Mouse (Mus musculus) adrenal gland, adult 2 months (tissue): ENCODE results near the gene Tnip2. TPM values are rescaled to one million over a fixed set of nuclear protein-coding genes. Genes with fewer than 3 reads are reported as not detected.
A peak's percentile ranks its signal among the peaks of the same experiment; 100 is the strongest.

Experiments
- DNase-seq: peaks from one replicate; pipeline ENCODE4 v3.0.0; 2021
- long read RNA-seq: library from polyadenylated mRNA; stranded (forward); transcript quantifications from one replicate; pipeline ENCODE4 v2.0.0, GENCODE M21; 2021
- polyA plus RNA-seq: library from polyadenylated mRNA; depleted of rRNA; stranded (reverse); fragments of >200 nt; gene quantifications from 2 replicates; pipeline ENCODE4 v1.2.3, GENCODE M21; 2012; rRNA removed
- total RNA-seq, 2 experiments: library from RNA; stranded (reverse); gene quantifications; 2 replicates each; pipeline ENCODE4 v1.2.3; 2021

The Tnip2 gene
- total RNA-seq, result 10 to 100 TPM; 12.8 to 14.8 TPM
- polyA plus RNA-seq, result 55.1 and 55.3 TPM in 2 replicates
- long read RNA-seq, transcript Tnip2-202 (6 exons, 1,987 nt), result major isoform, 9 of 12 reads
- long read RNA-seq, partial matches to known transcripts, result 0 of 12 reads
- long read RNA-seq, other reads (novel, unspliced or antisense), result 2 of 12 reads

DNA sequence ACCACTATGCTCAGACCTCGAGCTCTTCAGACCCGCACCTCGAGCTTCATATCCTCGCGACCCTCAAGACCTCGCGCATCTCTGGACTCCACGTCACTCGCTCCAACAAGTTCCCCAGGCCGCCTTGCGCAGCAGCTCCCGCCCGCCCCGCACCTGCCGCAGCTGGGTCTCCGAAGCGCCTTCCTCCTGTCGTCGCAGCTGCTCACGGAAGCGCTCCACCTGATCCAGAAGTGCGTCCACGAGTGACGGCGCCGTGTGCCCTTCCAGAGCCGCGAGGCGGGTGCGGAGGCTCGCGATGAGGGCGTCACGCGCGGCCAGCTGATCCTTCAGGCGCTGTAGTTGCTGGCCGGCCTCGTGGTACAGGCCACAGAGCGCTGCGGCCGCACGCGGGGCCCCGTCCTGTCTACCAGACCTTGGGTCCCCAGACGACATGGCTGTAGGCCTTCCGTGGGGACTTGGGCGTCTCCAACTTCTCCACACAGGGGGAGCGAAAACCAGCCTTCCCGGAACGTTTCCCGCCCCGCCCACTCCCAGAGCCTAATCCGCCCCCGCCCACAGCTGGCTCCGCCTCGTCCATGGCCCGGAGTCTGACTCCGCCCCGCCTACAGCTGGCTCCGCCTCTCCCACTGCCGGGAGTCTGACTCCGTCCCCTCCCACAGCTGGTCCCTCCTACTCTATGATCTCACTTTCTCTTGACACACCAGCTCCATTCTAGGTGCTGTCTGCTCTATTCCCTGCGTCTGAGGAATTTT, at the start of gene Tnip2:
Gene Tnip2 (minus strand): TSS at position 526 of the 752 bp plus-strand sequence.
- DNase-seq, result peak; percentile 99

DNA sequence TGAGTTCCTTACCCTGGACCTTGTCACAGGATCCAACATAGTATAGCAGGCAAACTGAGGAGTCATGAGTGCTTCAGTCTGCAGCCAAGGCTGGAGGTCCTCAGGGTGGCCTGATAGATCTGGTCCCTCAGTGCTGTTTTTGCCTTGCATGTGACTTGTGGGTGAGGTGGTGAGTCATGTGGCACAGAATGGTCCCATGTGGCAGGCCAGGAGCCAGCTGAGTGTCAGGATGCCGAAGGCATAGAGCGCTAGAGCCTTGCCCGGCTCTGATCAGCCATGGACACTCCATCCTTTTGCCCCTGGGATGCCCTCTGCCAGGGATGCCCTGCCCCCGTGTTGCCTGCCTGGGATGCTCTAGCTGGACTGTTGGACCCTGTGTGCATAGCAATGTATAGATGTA, 38.0 kb upstream of the Tnip2 start:
- no peak for DNase-seq

DNA sequence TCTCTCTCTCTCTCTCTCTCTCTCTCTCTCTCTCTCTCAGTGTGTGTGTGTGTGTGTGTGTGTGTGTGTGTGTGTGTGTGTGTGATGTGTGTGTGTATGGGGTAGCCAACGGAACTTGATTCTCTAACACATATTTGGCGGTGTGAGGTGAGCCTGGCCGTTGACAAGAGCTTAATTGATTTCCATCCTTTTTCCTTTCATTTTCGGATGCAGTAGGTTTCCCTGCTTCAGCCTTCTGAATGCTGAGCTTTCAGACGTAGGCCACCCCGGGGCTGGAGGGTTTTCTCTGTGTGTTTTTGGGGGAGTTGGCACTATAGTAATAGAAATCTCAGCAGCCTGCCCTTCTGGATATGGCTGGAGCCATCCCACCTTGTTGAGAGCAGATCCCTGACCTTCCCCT, 36.5 kb upstream of the Tnip2 start:
- DNase-seq, result no peak

DNA sequence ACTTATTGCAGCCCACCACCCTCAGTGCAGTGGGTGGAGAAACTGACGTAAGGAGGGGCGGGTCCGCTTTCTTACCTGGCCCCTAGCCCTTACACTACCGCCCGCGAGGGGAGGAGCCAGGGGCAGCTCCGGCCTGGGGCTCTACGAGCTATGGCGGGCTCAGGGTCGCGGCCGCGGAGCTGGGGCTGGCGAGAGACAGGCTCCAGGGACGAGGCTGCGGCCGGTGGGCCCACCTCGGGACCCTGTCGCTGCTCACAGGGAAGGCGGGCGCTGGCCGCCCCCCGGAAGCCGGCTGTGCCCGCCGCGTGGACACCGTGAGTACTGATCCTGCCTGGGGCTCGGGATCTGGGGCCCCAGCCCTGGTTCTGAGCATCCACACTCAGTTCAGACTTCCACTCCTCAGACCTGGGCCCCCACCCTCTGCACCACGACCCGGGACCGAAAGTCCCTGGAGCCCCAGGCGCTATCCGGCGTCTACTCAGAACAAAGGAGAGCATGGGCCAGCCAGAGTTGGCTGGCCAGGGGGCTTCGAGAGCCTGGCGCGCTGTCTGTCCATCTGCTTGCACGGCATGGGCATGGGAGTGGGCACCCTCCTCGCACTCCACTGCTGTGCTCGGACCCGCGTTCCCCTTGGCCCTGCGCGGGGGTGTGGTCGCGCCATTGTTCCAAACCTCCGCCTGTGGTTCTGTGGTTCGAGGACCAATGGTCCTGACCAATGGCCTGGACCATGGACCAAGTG, 35.9 kb upstream of the Tnip2 start:
- peak; percentile 58 for DNase-seq

DNA sequence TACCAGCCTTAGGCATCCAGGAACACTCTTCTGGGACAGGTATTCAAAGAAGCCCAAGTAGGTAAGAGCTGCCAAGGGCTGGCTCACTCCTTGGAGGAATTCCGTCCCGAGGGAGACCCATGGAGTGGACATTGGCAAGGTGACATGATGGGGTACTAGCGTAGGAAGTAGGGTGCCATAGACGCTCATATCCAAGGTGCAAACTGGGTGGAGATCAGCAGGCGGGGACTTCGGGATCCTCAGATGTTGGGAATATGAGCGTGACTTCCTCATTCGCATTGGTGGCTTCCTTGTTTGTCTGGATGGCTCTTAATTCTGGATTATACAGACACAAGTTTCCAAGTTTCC, 35.3 kb upstream of the Tnip2 start:
- no peak for DNase-seq

DNA sequence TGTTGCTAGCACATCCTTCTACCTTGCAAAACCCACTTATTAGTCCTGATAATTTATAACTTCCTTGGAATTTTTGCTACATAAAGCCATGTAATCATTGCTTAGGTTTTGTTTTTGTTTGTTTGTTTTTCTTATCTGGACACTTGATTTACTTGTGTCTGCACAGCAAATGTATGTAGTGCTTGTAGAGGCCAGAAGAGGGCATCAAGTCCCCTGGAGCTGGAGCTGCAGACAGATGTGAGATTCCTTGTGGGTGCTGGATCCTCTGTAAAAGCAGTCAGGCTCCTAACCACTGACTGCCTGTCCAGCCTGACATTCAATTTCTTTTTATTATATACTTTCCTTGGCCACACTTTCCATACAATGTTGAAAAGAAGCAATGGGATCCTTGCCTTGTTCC, 33.6 kb upstream of the Tnip2 start:
- no peak for DNase-seq

DNA sequence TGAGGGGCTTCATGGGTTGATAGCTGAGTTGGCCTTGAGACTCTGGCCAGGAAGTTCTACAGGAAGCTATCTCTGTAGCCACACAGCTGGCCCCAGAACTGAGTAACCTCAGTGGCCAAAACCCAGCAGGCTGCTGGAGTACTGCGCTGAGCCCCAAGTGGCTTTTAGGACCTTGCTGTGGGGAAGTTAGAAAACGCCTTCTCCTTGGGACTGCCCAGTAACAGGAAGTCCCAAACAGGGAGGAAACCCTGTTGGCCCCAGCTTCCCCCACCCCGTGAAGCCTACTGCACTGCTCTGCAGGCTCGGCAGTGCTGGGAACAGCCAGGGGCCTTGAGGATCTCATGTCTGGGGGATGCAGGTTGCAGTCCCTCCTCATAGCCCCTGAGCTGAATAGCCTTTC, 29.3 kb upstream of the Tnip2 start:
- no peak for DNase-seq

DNA sequence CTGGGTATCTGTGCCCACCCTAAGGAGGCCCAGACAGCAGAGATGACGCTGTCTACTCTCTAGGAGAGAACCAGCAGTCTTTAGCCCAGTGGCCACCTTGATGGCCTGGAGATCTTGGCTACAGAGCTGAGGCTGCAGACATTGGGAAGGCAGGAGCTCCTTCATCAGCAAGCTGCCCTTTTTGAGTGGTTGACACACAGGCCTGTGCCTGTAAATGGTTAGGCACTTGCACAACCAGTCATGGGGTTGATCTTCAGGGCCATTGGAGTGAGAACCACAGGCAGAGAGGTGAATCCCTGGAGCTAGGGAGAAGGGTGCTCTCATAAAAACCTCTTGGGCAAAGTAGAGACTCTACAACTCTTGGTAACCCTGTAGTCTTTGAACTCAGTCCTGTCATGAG, 28.4 kb upstream of the Tnip2 start:
- peak; percentile 54 for DNase-seq

DNA sequence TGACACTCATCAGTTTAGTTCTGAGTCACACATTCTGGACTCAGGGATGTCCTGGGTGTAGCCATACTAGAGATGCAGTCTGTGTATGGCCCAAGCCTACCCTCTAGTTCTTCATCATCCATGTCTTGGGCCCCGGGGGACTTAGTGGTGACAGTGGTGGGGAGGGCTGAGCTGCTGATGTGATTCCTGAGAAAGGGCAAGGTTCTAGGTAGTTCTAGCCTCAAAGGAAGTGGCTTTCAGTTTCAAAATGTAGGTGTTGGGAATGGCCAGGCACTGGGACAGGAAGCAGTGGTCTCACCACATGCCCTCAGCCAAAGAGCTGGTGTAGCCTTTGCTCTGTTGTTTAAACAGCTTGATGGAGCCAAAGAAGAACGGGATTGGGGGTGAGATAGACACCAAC, 25.3 kb upstream of the Tnip2 start:
- no peak for DNase-seq

DNA sequence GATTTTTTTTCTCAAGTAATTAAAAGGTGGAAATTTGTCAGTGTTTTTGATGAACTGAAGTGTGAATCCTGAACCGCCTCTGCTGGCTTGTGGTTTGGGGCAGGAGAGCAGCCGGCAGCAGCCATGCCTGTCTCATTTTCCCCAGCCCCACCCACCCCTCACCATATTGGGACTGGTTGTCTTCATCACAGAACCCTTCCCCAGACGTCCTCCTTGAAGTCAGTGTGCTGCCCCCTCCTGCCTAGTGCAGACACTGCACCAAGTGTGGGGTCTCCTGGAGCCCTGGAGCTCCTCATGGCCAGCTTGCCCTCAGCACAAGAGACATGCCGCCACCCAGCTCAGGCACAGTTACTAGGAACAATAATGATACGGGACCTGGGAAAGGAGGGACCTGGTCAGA, 24.7 kb upstream of the Tnip2 start:
- no peak for DNase-seq

DNA sequence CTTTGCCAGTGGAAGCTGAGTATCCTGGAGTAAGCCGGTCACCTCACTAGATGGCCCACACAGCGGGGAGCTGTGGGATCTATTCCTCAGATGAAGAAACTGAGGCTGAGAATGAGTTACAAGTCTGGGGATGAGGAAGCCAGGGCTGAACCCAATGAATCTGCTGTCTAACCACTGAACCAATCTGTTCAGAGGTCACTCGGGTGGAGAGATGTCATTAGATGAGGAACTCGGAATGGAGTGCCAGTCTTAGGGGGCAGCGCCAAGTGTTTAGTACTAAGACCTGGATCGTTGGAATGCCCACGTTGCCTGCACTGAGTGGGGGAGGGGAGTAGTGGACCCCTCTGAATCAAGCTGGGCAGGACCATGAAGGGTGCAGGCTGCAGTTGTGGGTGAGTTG, 24.3 kb upstream of the Tnip2 start:
- DNase-seq, result no peak

DNA sequence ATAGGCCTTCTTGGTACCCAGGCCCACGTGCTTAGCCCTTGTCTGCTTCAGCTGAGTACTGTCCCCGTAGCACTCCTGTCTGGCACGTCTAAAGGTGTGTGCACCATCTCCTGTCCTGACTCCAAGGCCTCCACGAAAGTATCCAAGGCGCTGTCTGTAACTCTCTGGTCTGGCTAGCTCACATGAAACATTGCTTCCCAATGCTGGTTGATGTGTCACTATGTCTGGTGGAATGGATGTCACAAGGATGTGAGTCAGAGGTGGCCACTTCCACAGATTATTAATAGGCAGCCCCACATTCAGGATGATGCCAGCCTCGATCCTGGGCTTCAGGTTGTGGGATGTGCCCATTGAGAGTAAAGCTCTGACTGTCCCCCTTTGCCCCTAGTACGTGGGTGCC, 22.0 kb upstream of the Tnip2 start:
- DNase-seq, result peak; percentile 77

DNA sequence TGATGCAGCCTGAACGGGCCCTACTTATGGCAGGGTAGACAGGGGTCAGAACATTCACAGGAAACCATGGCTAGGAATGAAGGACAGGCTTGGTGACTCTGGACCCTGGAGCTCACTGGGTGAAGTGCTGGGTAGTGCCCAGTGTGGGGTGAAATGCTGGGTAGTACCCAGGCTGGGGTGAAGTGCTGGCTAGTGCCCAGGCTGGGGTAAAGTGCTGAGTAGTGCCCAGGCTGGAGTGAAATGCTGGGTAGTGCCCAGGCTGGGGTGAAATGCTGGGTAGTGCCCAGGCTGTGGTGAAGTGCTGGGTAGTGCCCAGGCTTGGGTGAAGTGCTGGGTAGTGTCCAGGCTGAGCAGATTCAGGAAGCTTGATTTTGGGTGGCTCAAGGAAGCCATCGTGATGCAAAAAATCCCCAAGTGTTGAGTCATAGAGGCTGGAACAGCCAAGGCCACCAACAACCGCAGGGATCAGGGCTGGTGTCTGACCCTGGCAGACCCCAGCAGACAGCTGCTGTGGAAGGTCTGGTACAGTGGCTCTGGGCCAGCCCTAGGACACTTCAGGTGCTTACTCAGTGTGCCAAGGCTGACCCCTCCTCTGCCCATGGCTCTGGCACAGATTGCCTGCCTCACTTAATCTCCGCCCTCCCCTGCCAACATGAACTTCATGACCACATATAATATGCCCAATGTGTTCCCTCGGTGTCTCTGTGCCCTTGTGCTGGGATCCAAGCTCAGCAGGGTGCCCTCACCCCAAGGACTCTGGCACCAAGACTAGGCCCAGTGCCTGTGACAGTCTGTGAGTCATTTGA, 21.2 kb upstream of the Tnip2 start:
- peak; percentile 93 for DNase-seq

DNA sequence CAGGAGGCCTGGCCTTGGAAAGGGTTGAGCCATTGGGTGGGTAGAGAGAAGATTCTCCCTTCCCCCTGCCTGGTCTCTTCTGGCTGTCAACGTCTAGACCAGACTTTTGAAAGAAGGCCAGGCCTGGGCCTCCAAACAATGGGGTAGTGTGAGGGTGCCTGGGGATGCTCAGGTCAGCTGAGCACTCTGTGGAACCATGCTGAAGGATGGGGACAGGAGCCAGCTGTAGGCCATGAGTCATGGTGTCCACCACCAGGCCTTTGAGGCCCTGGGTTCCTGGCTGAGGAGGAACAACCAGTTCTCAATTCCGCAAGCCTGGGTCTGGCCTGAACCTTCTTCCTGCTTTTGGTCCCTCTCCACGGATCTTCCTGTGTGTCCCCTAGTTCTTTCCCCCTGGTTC, 20.0 kb upstream of the Tnip2 start:
- peak; percentile 63 for DNase-seq

DNA sequence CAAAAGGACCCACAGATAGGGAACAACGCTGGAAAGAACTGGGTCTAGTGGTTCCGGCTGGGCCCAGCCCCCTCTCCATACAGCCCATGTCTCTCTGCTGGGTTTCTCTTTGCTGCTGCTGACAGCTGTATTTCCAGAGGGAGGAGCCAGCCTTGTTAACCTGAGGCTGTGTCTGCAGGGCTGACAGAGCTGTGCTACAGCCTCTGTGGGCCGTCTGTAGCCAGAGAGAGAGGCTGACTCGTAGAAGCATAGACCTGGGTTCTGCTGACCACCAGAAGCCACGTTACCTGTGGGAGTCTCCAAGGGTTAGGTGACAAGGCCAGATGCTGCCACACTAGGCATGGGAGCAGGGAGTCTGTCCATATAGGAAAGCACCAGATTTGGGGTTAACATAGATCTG, 19.3 kb upstream of the Tnip2 start:
- no peak for DNase-seq

DNA sequence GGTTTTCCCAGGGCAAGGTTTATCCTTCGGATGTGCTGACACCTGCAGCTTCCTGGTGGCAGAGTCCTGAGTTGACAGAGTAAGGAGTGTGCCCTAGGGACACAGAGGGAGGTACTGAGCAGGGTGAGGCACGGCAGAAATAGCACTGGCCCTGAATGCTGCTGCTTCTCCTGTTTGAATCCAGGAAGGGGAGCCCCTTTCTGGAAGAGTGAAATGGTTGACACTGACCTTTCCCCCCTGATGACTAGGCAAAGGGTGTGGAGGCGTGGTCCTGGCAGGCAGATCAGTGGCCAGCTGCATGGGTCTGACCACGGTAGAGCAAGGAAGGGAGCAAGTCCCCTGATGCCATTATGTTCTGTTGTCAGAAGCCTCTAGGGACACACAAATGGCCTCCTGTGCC, 16.9 kb upstream of the Tnip2 start:
- DNase-seq, result peak; percentile 84

DNA sequence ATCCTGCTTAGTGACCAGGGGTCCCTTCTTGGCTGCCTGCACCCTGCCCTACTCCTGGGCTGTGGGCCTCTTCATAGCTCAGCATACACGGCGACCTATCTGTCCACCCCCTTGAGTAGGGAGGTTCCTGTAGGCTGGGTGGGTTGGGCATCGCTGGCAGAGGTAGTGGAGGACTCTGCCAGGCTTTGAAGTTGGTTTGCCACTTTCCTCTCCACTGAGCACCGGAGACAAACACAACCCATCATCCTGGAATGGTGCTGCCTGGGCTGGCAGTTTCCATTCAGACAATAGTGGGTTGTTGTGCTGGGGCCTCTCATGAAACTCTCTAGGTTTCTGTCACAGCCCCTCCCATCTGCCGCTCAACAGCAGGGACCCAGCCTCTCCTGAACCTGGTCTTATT, 16.3 kb upstream of the Tnip2 start:
- DNase-seq, result peak; percentile 7

DNA sequence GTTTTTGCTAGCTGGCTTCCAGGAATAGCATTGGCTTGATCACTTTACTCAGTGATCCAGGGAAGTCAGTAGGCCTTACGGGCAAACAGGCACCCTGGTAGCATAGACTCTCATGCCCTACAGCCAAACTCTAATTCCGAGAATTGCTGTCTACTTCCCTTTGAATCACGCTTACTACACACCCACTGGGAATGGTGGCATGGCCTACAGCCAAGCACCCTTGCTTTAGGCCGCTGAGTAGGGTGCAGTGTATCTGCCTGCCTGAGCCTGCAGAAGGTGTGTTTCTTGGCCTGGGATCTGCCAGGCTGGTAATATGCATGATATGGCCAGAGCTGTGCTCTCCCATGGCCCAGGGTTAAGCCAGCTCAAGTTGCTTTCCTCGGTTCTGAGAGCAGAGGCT, 14.9 kb upstream of the Tnip2 start:
- DNase-seq, result no peak

DNA sequence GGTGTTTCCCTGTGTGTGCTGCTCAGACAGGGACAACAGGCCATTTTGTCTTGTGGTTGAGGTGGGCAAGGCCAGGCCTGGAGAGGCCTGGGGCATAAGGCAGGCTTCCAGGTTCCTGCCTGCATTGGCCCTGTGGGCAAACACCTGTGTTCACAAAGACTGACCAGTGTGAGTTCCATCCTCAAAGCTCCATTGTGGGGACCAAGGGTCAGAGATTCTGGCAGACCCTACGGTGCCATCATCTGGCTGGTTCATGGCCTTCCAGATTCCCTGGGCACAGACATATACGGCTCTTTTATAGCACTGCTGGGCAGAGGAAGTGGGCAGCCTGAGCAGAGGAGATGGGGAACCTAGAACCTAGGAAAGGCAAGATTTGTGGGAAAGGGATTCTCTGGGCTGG, 13.6 kb upstream of the Tnip2 start:
- no peak for DNase-seq

DNA sequence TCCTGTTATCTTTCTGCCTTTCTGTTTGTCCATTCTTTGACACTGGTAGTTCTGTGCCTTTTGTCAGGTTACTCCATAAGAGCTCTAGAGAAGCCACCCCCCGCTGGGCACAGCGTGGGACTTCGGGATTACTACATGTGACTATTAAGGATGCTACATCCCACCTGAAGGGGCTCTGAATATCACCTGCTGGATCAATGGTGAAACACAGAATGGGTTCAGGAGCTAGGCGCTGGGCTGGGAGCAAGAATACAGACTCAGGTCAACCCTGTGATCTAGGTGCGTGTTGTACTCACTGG, 12.6 kb upstream of the Tnip2 start:
- no peak for DNase-seq

DNA sequence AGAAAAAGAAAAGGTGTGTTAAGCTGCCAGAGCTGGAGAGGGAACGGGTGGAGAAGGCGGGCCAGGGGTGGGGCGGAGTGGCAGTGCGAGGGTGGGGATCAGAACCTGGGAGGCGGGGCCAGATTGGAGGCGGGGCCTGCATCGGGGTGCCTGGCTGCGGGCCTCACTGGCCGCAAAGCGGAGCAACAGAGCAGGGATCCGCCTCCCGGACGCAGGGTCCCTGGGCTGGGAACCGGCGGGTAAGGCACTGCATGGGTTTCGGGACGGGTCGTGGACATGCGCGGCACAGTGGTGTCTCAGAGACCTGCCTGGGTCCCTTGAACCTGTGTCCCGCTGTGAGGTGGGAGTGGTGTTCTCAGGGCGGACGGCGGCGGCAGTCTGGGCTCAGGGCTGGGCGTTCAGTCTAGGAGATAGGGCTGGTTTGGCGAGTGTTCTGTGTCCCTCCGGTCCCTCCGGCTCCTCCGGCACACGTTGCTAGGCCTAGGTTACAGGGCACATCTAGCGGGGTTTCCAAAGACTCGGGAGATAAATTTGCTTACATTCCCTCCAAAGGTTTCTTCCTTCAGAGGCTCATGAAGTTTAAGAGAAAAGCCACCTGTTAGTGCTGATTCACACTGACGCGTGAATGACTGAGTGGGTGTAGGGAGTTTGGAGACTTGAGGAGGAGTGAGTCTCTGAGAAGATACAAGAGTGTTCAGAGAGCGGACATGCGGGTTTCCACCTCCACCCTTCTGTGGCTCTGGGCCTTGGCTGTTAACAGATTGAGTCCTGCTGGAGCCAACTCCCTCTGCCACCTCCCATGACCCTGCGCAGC, 12.1 kb upstream of the Tnip2 start, which contains the start of gene Sh3bp2:
Gene Sh3bp2 (plus strand): TSS at position 176 of the 814 bp plus-strand sequence.
- DNase-seq, result peak; percentile 99

DNA sequence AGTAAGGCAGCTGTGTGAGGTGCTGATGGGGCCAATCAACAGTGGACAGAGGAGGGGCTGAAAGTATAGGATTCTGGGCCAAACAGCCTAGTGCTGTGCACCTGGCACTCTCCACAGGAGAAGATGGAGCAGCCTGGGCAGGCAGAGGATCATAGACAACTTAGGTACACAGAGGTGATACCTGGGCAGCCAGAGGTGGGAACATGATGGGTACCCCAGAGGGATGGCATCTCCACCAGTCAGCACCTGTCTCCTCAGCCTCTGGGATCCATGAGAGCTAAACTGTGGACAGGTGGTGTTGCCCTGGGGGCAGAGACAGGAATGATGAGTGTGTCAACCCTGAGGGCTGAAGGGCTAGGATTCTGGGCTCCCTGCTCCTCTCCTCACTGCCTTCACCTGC, 10.7 kb upstream of the Tnip2 start:
- no peak for DNase-seq
